Mouse (Mus musculus): Measurements from ENCODE around the gene Pum2.

DNA sequence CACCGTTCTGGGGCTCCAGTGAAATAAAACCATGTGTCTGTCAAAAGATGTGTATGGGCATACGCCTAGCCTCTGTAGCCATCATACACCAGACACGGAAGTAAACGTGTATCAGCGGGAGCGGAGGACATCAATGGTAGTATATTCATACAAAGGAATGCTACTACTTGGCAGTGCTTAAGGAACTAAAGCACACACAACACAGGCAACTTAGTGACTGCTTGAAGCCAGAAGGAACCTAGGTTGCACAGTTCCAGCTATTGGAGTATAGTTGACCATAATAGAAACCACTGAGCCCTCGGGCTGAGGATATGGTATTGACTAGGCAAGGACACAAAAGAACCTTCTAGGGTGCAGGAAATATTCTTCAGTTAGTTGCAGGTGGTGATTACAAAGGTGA is 124.0 kb downstream of the Pum2 start:
- TF ChIP-seq CTCF (conservative IDR thresholded peaks at IDR 0.05; ENCODE audit: low read length) = no peak
- no peak for TF ChIP-seq POU5F1 (IDR thresholded peaks at IDR 0.05; ENCODE audit: borderline replicate concordance, low read length)
